Mouse (Mus musculus): Measurements from ENCODE around the gene Lamtor2. TPM values are rescaled to one million over a fixed set of nuclear protein-coding genes. Genes with fewer than 3 reads are reported as not detected.
A peak's percentile ranks its signal among the peaks of the same experiment; 100 is the strongest.

The Lamtor2 gene
- total RNA-seq, 2 experiments from 2014 or later = 70.9 to 104 TPM

- DNase-seq = peak; percentile 56
- peak overlapping the region; percentile 98 for H3K27ac ChIP-seq
- TF ChIP-seq CTCF (IDR thresholded peaks at IDR 0.05) = no peak
- intact Hi-C loops (cut with DNase I) = loop anchor here (2.0 kb wide), 1 partner anchor 13 kb away; no protein-coding TSS in a partner anchor
- peak overlapping the region; percentile 86 for H3K4me3 ChIP-seq
These were observed 50.8 kb downstream of the Lamtor2 start for GRCm38 (mm10) chr3:88502031-88502571.

GRCm38 (mm10) chr3:88501366-88502030 is 51.4 kb downstream of the Lamtor2 start:
- intact Hi-C loops (cut with DNase I) = loop anchor here (2.0 kb wide), 1 partner anchor 13 kb away; no protein-coding TSS in a partner anchor
- TF ChIP-seq CTCF (IDR thresholded peaks at IDR 0.05) = no peak
- H3K4me3 ChIP-seq = peak overlapping the region; percentile 86
- DNase-seq = no peak
- peak overlapping the region; percentile 98 for H3K27ac ChIP-seq

GRCm38 (mm10) chr3:88500655-88501365 is 52.1 kb downstream of the Lamtor2 start:
- peak overlapping the region; percentile 98 for H3K27ac ChIP-seq
- peak overlapping the region; percentile 86 for H3K4me3 ChIP-seq
- intact Hi-C loops (cut with DNase I) = no loop called here
- DNase-seq = no peak
- no peak for TF ChIP-seq CTCF (IDR thresholded peaks at IDR 0.05)

- TF ChIP-seq CTCF (IDR thresholded peaks at IDR 0.05) = no peak
- peak overlapping the region; percentile 86 for H3K4me3 ChIP-seq
- DNase-seq = peak; percentile 39
- intact Hi-C loops (cut with DNase I) = no loop called here
- peak overlapping the region; percentile 98 for H3K27ac ChIP-seq
These were observed 52.8 kb downstream of the Lamtor2 start for GRCm38 (mm10) chr3:88500087-88500486.

Small RNA genes within 50 kb of the gene (microRNA-seq; reads per million reads assigned to microRNA genes)
- gene Mir1905 = not detected

Other genes with a start within 250 kb of the Lamtor2 start
- gene Glmp, start 228.1 kb downstream of the Lamtor2 start, total RNA-seq (2021) = 10 to 100 TPM; 39.0 to 39.8 TPM
- gene Tmem79, start 216.9 kb downstream of the Lamtor2 start, total RNA-seq (2021) = 1 to 10 TPM; 2.0 to 2.1 TPM
- 10 to 100 TPM; 38.1 to 48.2 TPM for gene Smg5, start 216.8 kb downstream of the Lamtor2 start, total RNA-seq (2021)
- under 1 TPM; 0.15 to 0.56 TPM for gene Paqr6, start 188.5 kb downstream of the Lamtor2 start, total RNA-seq (2021)
- gene Bglap3, start 180.3 kb downstream of the Lamtor2 start, total RNA-seq (2021) = not detected
- gene Bglap2, start 174.4 kb downstream of the Lamtor2 start, total RNA-seq (2021) = not detected
- gene Bglap, start 168.6 kb downstream of the Lamtor2 start, total RNA-seq (2021) = not detected
- gene Pmf1, start 142.7 kb downstream of the Lamtor2 start, total RNA-seq (2021) = 10 to 100 TPM; 16.2 to 19.7 TPM
- 10 to 100 TPM; 16.1 to 18.5 TPM for gene Slc25a44, start 127.9 kb downstream of the Lamtor2 start, total RNA-seq (2021)
- 1 to 10 TPM; 1.2 to 1.8 TPM for gene Sema4a, start 91.9 kb downstream of the Lamtor2 start, total RNA-seq (2021)
- 10 to 100 TPM; 67.5 to 82.5 TPM for gene Lmna, start 43.1 kb downstream of the Lamtor2 start, total RNA-seq (2021)
- under 1 TPM; 0.15 to 0.20 TPM for gene Mex3a, start 20.7 kb downstream of the Lamtor2 start, total RNA-seq (2021)
- gene Rab25, start 4.8 kb downstream of the Lamtor2 start, total RNA-seq (2021) = not detected
- gene Ubqln4, start 684 bp upstream of the Lamtor2 start, total RNA-seq (2021) = 10 to 100 TPM; 78.2 to 90.2 TPM
- gene Ssr2, start 22.8 kb upstream of the Lamtor2 start, total RNA-seq (2021) = 10 to 100 TPM; 41.1 to 54.8 TPM
- gene Arhgef2, start 52.9 kb upstream of the Lamtor2 start, total RNA-seq (2021) = 10 to 100 TPM; 22.4 to 24.7 TPM
- not detected for gene Rxfp4, start 100.1 kb upstream of the Lamtor2 start, total RNA-seq (2021)
- gene Khdc4, start 132.7 kb upstream of the Lamtor2 start, total RNA-seq (2021) = 10 to 100 TPM; 24.0 TPM
- gene Rit1, start 163.8 kb upstream of the Lamtor2 start, total RNA-seq (2021) = 10 to 100 TPM; 20.8 to 20.9 TPM
- gene Syt11, start 222.1 kb upstream of the Lamtor2 start, total RNA-seq (2021) = 1 to 10 TPM; 2.7 to 5.2 TPM

All from gastrocnemius, adult 2 months (tissue).